Mouse (Mus musculus) CD4-positive, CD25-positive, alpha-beta regulatory T cell (primary cell): Measurements from ENCODE around the gene Ckb. TPM values are rescaled to one million over a fixed set of nuclear protein-coding genes. Genes with fewer than 3 reads are reported as not detected.

Experiments
- polyA plus RNA-seq: library from polyadenylated mRNA; unstranded; fragments of 100-300 nt; shearing (Covaris generic); gene quantifications from one replicate; pipeline ENCODE4 v1.2.1, GENCODE M21; 2017

Gene Ckb
- 38.7 TPM for polyA plus RNA-seq

DNA sequence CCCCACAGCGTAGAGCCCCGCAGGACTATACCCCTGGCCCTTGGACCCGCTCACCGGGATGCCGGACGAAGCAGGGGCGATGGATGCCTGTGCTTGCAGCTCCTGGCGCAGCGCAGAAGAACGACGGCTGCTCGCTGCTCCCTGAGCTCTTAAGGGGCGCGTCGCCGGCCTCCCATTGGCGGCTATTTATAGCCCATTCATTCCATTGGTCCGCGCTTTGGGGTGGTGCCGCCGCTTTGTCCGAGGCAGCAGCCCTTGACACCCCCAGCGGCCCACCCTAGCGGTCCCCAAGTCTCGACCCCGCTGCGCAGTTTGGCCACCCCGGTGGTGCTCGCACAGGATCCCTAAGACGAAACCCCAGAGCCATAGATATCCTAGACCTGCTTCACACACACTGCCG lies at the start of gene Ckb:
Gene Ckb (minus strand): TSS at position 163 of the 400 bp plus-strand sequence.

DNA sequence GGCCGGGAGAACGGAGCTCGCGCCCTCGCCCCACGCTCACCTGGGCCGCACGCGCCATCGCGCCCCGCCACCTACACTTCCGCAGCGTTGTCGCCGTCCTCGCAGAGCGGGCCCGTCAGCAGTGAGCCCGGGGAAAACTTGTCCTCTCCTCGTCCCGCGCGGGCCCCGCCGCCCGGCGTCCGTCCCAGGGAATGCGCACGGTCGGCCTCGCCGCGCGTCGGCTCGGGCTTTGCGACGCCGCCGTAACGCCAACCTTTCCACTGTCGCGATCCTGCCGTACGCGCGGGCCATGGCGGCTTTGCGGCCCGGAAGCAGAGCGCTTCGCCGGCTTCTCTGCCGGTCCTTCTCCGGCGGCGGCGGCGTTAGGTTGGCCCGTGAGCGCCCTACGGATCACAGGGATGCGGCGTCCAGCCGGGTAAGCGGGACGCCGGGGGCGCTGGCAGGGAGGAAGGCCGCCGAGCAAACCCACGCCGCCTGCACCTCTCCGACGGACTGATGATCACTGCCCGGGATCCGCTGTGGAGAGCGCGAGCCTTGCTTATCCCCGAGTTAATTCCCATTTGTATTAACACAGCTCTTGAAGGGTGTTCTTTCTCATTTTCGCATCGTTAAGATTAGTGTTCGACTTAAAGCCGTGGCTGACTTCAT lies 41.0 kb upstream of the Ckb start, which contains the start of the genes Bag5 and Apopt1:
Gene Bag5 (minus strand): TSS at position 254 of the 648 bp plus-strand sequence.
Gene Apopt1 (plus strand): TSS at position 258 of the 648 bp plus-strand sequence.

DNA sequence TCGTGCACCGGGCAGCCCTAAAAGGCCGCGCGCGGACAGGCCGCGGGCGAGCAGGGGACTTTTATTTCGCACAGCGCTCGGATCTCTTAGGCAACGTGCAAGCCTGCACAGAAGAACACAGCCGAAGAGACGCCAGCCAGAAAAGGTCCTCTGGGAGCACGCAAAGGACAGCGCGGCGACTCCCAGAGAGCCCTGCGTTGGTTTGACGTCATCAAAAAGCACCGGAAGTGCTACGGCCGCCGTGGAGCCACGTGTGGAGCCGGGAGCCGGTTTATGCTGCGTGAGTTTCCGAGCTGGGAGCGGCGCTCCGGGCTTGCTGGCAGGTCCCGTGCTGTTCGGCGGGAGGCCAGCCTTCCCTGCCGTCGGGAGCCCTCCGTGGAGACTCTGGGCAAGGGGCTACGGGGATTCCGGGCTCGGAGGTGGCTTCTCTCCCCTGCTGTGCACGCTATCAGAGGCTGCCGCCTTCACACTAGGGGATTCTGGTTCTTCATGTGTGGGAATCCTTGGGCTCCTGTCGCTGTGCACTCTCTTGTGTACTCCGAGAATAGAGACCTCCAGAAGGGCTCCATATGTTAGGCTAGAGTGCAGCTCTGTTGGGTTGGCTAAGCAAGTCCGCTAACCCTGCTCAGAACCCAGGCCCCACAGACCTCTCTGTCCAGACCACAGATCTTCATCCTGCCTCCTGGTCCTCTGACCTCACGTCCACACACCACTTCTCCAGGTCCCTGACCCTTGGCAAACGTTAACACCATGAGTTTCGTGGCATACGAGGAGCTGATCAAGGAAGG lies 5.9 kb upstream of the Ckb start, which contains the start of gene Trmt61a:
Gene Trmt61a (plus strand): TSS at position 224 of the 788 bp plus-strand sequence.

Other genes starting within 250 kb of the Ckb start
- gene Tnfaip2, start 229.9 kb downstream of the Ckb start, polyA plus RNA-seq, result 0.32 TPM
- gene Gm266, start 186.5 kb downstream of the Ckb start, polyA plus RNA-seq, result not detected
- gene Eif5, start 134.3 kb downstream of the Ckb start, polyA plus RNA-seq, result 596 TPM
- gene Mark3, start 97.8 kb downstream of the Ckb start, polyA plus RNA-seq, result 129 TPM
- 24.0 TPM for gene Trmt61a, start 5.8 kb upstream of the Ckb start, polyA plus RNA-seq
- 53.1 TPM for gene Bag5, start 40.9 kb upstream of the Ckb start, polyA plus RNA-seq
- 59.8 TPM for gene Apopt1, start 40.9 kb upstream of the Ckb start, polyA plus RNA-seq
- gene Klc1, start 86.5 kb upstream of the Ckb start, polyA plus RNA-seq, result 54.3 TPM
- gene Xrcc3, start 141.5 kb upstream of the Ckb start, polyA plus RNA-seq, result 4.1 TPM
- gene Zfyve21, start 141.8 kb upstream of the Ckb start, polyA plus RNA-seq, result 8.5 TPM
- 75.9 TPM for gene Ppp1r13b, start 235.8 kb upstream of the Ckb start, polyA plus RNA-seq